Mouse (Mus musculus) liver, embryonic 11.5 days (tissue): Measurements from ENCODE around the gene Atg7. TPM values are rescaled to one million over a fixed set of nuclear protein-coding genes. Genes with fewer than 3 reads are reported as not detected.

ENCODE experiments used
- ATAC-seq: fragments of 200-750 bp; cut with Nextera tagmentation; replicated peaks from 2 replicates; pipeline ENCODE4 v1.8.0; 2017; ENCODE audit warnings: moderate number of reproducible peaks, mild to moderate bottlenecking, moderate TSS enrichment, moderate library complexity; ENCODE audit not compliant: low FRiP score
- DNase-seq: peaks from one replicate; pipeline ENCODE4 v3.0.0-alpha.2; 2017; ENCODE audit warnings: low spot score
- H3K27ac ChIP-seq: fragments of 300-500 bp; sonication (generic); 2 replicates; pipeline ENCODE4 v1.5.1; 2014; ENCODE audit warnings: mild to moderate bottlenecking, low read depth, low read length, control low read depth
- H3K27me3 ChIP-seq: fragments of 300-500 bp; sonication (generic); replicated peaks from 2 replicates; pipeline ENCODE4 v1.6.1; 2014; ENCODE audit warnings: low read length, mixed read lengths; ENCODE audit not compliant: control insufficient read depth, insufficient read depth
- H3K36me3 ChIP-seq: fragments of 300-500 bp; sonication (generic); 2 replicates; pipeline ENCODE4 v1.6.1; 2014; ENCODE audit warnings: mild to moderate bottlenecking, low read length, moderate library complexity, mixed read lengths; ENCODE audit not compliant: control insufficient read depth, insufficient read depth
- H3K4me1 ChIP-seq: fragments of 300-500 bp; sonication (generic); replicated peaks from 2 replicates; pipeline ENCODE4 v1.6.1; 2014; ENCODE audit warnings: low read length, mixed read lengths; ENCODE audit not compliant: control insufficient read depth, insufficient read depth
- H3K4me2 ChIP-seq: fragments of 300-500 bp; sonication (generic); 2 replicates; pipeline ENCODE4 v1.6.1; 2014; ENCODE audit warnings: mild to moderate bottlenecking, control low read depth, moderate library complexity
- H3K4me3 ChIP-seq: fragments of 300-500 bp; sonication (generic); 2 replicates; pipeline ENCODE4 v1.5.1; 2014; ENCODE audit warnings: low read depth, low read length, control low read depth
- H3K9ac ChIP-seq: fragments of 300-500 bp; sonication (generic); 2 replicates; pipeline ENCODE4 v1.6.1; 2014; ENCODE audit warnings: low read depth, low read length, control low read depth
- H3K9me3 ChIP-seq: fragments of 300-500 bp; sonication (generic); 2 replicates; pipeline ENCODE4 v1.6.1; 2016; ENCODE audit warnings: low read length, inconsistent platforms, mixed read lengths; ENCODE audit not compliant: control insufficient read depth
- WGBS: fragments of 180-500 bp; shearing (Covaris S2); extraction: QIAGEN DNeasy Blood & Tissue Kit; methylation state at CpG from one replicate; pipeline ENCODE4 v1.1.7; 2014; 5-methylcytosine and 5-hydroxymethylcytosine counted together
- polyA plus RNA-seq: library from polyadenylated mRNA; unstranded; fragments of >200 nt; fragmentation: Nextera tagmentation; extraction: Ambion mirVana; gene quantifications from 2 replicates; pipeline ENCODE4 v1.2.1, GENCODE M21; 2014

Atg7 gene
- polyA plus RNA-seq, 1 experiment from 2014 or later: 20.8 TPM

- no peak overlapping the region for H3K4me3 ChIP-seq
- no peak overlapping the region for H3K9ac ChIP-seq
- no peak overlapping the region for H3K4me2 ChIP-seq
- no peaks in the 10 kb centered on the region for H3K36me3 ChIP-seq
- no peaks in the 10 kb centered on the region for H3K27me3 ChIP-seq
- ATAC-seq: no peak
- H3K9me3 ChIP-seq: no peaks in the 10 kb centered on the region
- peaks cover 9% of the 10 kb centered on the region for H3K4me1 ChIP-seq
- 72% methylated on average over 3 of the region's 3 CpGs for WGBS
- H3K27ac ChIP-seq: no peak overlapping the region
- DNase-seq: no peak
These were observed 188.9 kb downstream of the Atg7 start for GRCm38 (mm10) chr6:114831807-114832206.

- Histone ChIP-seq H3K9me3 (no peaks in the 10 kb centered on the region), H3K4me3 (no peak overlapping the region), H3K4me2 (no peak overlapping the region), H3K27me3 (no peaks in the 10 kb centered on the region), H3K9ac (no peak overlapping the region), H3K27ac (no peak overlapping the region), H3K36me3 (no peaks in the 10 kb centered on the region), H3K4me1 (peaks cover 9% of the 10 kb centered on the region)
- 69% methylated on average over 9 of the region's 9 CpGs for WGBS
- DNase-seq (no peak), ATAC-seq (no peak)
These were observed 190.3 kb downstream of the Atg7 start for GRCm38 (mm10) chr6:114833058-114833685.

GRCm38 (mm10) chr6:114833791-114834346 lies 191.0 kb downstream of the Atg7 start:
- 55% methylated on average over 4 of the region's 4 CpGs for WGBS
- no peak for DNase-seq
- no peaks in the 10 kb centered on the region for H3K36me3 ChIP-seq
- H3K27me3 ChIP-seq: no peaks in the 10 kb centered on the region
- H3K4me3 ChIP-seq: no peak overlapping the region
- no peak overlapping the region for H3K27ac ChIP-seq
- H3K9me3 ChIP-seq: no peaks in the 10 kb centered on the region
- peaks cover 9% of the 10 kb centered on the region for H3K4me1 ChIP-seq
- no peak for ATAC-seq
- no peak overlapping the region for H3K9ac ChIP-seq
- H3K4me2 ChIP-seq: no peak overlapping the region

- no peak for ATAC-seq
- DNase-seq: no peak
- Histone ChIP-seq H3K4me2 (no peak overlapping the region), H3K9ac (no peak overlapping the region), H3K4me1 (peaks cover 14% of the 10 kb centered on the region), H3K27ac (no peak overlapping the region), H3K27me3 (no peaks in the 10 kb centered on the region), H3K4me3 (no peak overlapping the region), H3K9me3 (no peaks in the 10 kb centered on the region), H3K36me3 (no peaks in the 10 kb centered on the region)
- WGBS: 87% methylated on average over 7 of the region's 7 CpGs
These were observed 192.4 kb downstream of the Atg7 start for GRCm38 (mm10) chr6:114835344-114835743.

GRCm38 (mm10) chr6:114835752-114836151 lies 192.9 kb downstream of the Atg7 start:
- WGBS: 82% methylated on average over 1 of the region's 1 CpGs
- H3K9me3 ChIP-seq: no peaks in the 10 kb centered on the region

GRCm38 (mm10) chr6:114836433-114836832 lies 193.5 kb downstream of the Atg7 start:
- H3K27ac ChIP-seq: no peak overlapping the region
- H3K27me3 ChIP-seq: no peaks in the 10 kb centered on the region
- H3K4me3 ChIP-seq: no peak overlapping the region
- H3K9ac ChIP-seq: no peak overlapping the region
- no peaks in the 10 kb centered on the region for H3K36me3 ChIP-seq
- H3K9me3 ChIP-seq: no peaks in the 10 kb centered on the region
- peaks cover 14% of the 10 kb centered on the region for H3K4me1 ChIP-seq
- ATAC-seq: no peak
- 80% methylated on average over 3 of the region's 3 CpGs for WGBS
- no peak overlapping the region for H3K4me2 ChIP-seq
- no peak for DNase-seq

More at GRCm38 (mm10) chr6:114835752-114836151, 192.9 kb downstream of the Atg7 start:
- Histone ChIP-seq H3K9ac (no peak overlapping the region), H3K4me1 (peaks cover 14% of the 10 kb centered on the region), H3K27me3 (no peaks in the 10 kb centered on the region), H3K4me2 (no peak overlapping the region), H3K4me3 (no peak overlapping the region), H3K27ac (no peak overlapping the region), H3K36me3 (no peaks in the 10 kb centered on the region)
- no peak for ATAC-seq
- DNase-seq: no peak

- ATAC-seq (no peak), DNase-seq (no peak)
- Histone ChIP-seq H3K4me1 (peaks cover 5% of the 10 kb centered on the region; the same call in 1 of the 2 replicates), H3K27ac (no peak overlapping the region), H3K4me2 (no peak overlapping the region), H3K9ac (no peak overlapping the region), H3K27me3 (no peaks in the 10 kb centered on the region), H3K36me3 (no peaks in the 10 kb centered on the region), H3K4me3 (no peak overlapping the region), H3K9me3 (peaks cover 2% of the 10 kb centered on the region; the same call in 1 of the 2 replicates)
- WGBS: 78% methylated on average over 4 of the region's 4 CpGs
These were observed 196.0 kb downstream of the Atg7 start for GRCm38 (mm10) chr6:114838872-114839271.

- 79% methylated on average over 7 of the region's 7 CpGs for WGBS
- Histone ChIP-seq H3K27ac (no peak overlapping the region), H3K4me3 (no peak overlapping the region), H3K27me3 (no peaks in the 10 kb centered on the region), H3K9me3 (peaks cover 2% of the 10 kb centered on the region; the same call in 1 of the 2 replicates), H3K4me2 (no peak overlapping the region), H3K9ac (no peak overlapping the region), H3K36me3 (no peaks in the 10 kb centered on the region), H3K4me1 (peaks cover 5% of the 10 kb centered on the region; the same call in 1 of the 2 replicates)
- DNase-seq (no peak), ATAC-seq (no peak)
These were observed 197.1 kb downstream of the Atg7 start for GRCm38 (mm10) chr6:114840012-114840411.

- no peak overlapping the region for H3K4me2 ChIP-seq
- H3K4me1 ChIP-seq: peaks cover 7% of the 10 kb centered on the region; the same call in 1 of the 2 replicates
These were observed 199.2 kb downstream of the Atg7 start for GRCm38 (mm10) chr6:114842131-114842530.

More at GRCm38 (mm10) chr6:114842131-114842530, 199.2 kb downstream of the Atg7 start:
- no peak for ATAC-seq
- Histone ChIP-seq H3K27me3 (no peaks in the 10 kb centered on the region), H3K27ac (no peak overlapping the region), H3K9me3 (peaks cover 2% of the 10 kb centered on the region; the same call in 1 of the 2 replicates), H3K36me3 (no peaks in the 10 kb centered on the region), H3K4me3 (no peak overlapping the region), H3K9ac (no peak overlapping the region)
- DNase-seq: no peak
- 74% methylated on average over 3 of the region's 3 CpGs for WGBS
